Mouse (Mus musculus) ES-Bruce4 (cell line): Measurements from ENCODE around the gene Spata21. TPM values are rescaled to one million over a fixed set of nuclear protein-coding genes. Genes with fewer than 3 reads are reported as not detected.

Experiments used
- H3K27ac ChIP-seq: 2 replicates; pipeline ENCODE4 v1.5.1; 2012; ENCODE audit warnings: low read length, inconsistent platforms; ENCODE audit not compliant: insufficient read depth
- H3K27me3 ChIP-seq: 2 replicates; pipeline ENCODE4 v1.6.1; 2012; ENCODE audit warnings: mild to moderate bottlenecking, low read length, inconsistent platforms; ENCODE audit not compliant: control insufficient read depth, poor library complexity, insufficient read depth, severe bottlenecking
- H3K36me3 ChIP-seq: 2 replicates; pipeline ENCODE4 v1.6.1; 2012; ENCODE audit warnings: inconsistent platforms, mild to moderate bottlenecking, low read length, moderate library complexity; ENCODE audit not compliant: control insufficient read depth, poor library complexity, insufficient read depth, severe bottlenecking
- H3K4me1 ChIP-seq: one replicate; pipeline ENCODE4 v1.8.1; 2011; ENCODE audit warnings: low read length; ENCODE audit not compliant: control insufficient read depth, insufficient read depth
- H3K4me3 ChIP-seq: 2 replicates; pipeline ENCODE4 v1.5.1; 2011; ENCODE audit warnings: low read depth, mild to moderate bottlenecking, low read length
- H3K9ac ChIP-seq: 2 replicates; pipeline ENCODE4 v1.6.1; 2012; ENCODE audit warnings: low read depth, mild to moderate bottlenecking, inconsistent platforms; ENCODE audit not compliant: poor library complexity, severe bottlenecking
- H3K9me3 ChIP-seq: replicated peaks from 2 replicates; pipeline ENCODE4 v1.6.1; 2012; ENCODE audit warnings: mild to moderate bottlenecking, low read length, inconsistent platforms; ENCODE audit not compliant: control insufficient read depth, poor library complexity, insufficient read depth, severe bottlenecking
- CTCF ChIP-seq: IDR thresholded peaks from one replicate; pipeline ENCODE4 v1.8.1; 2011; ENCODE audit warnings: low read depth, low read length
- EP300 ChIP-seq: IDR thresholded peaks from 2 replicates; pipeline ENCODE4 v1.6.1; 2011; ENCODE audit warnings: low read depth, low read length; ENCODE audit not compliant: insufficient read depth
- POLR2A ChIP-seq: IDR thresholded peaks from one replicate; pipeline ENCODE4 v1.8.1; 2011; ENCODE audit warnings: low read length; ENCODE audit not compliant: insufficient read depth
- polyA plus RNA-seq: library from polyadenylated mRNA; stranded (reverse); fragments of >200 nt; gene quantifications from 2 replicates; pipeline ENCODE4 v1.2.4, GENCODE M21; 2011; ENCODE audit warnings: low read depth; ENCODE audit not compliant: missing spikeins, insufficient read depth, insufficient read length

The Spata21 gene
- polyA plus RNA-seq, 1 experiment, result not detected

- Histone ChIP-seq H3K9me3 (no peaks in the 10 kb centered on the region), H3K4me3 (no peak overlapping the region), H3K9ac (no peak overlapping the region), H3K36me3 (peaks cover 8% of the 10 kb centered on the region), H3K27ac (no peak overlapping the region), H3K4me1 (no peaks in the 10 kb centered on the region), H3K27me3 (no peaks in the 10 kb centered on the region)
- TF ChIP-seq POLR2A, result no peak
- TF ChIP-seq CTCF, result no peak
- no peak for TF ChIP-seq EP300
Measured at GRCm38 (mm10) chr4:141068655-141069054, 19.5 kb upstream of the Spata21 start.

- Histone ChIP-seq H3K9me3 (no peaks in the 10 kb centered on the region), H3K4me1 (no peaks in the 10 kb centered on the region), H3K27me3 (no peaks in the 10 kb centered on the region), H3K27ac (no peak overlapping the region), H3K36me3 (peaks cover 8% of the 10 kb centered on the region), H3K4me3 (no peak overlapping the region), H3K9ac (no peak overlapping the region)
- TF ChIP-seq POLR2A (no peak), EP300 (no peak), CTCF (peak; percentile 81)
Measured at GRCm38 (mm10) chr4:141069731-141070130, 18.4 kb upstream of the Spata21 start.

GRCm38 (mm10) chr4:141072502-141072901 lies 15.6 kb upstream of the Spata21 start:
- H3K36me3 ChIP-seq, result peaks cover 5% of the 10 kb centered on the region
- no peak overlapping the region for H3K27ac ChIP-seq
- no peak overlapping the region for H3K4me3 ChIP-seq
- no peak overlapping the region for H3K9ac ChIP-seq
- TF ChIP-seq POLR2A (no peak), CTCF (no peak), EP300 (no peak)
- H3K4me1 ChIP-seq, result no peaks in the 10 kb centered on the region
- H3K9me3 ChIP-seq, result no peaks in the 10 kb centered on the region
- H3K27me3 ChIP-seq, result no peaks in the 10 kb centered on the region

GRCm38 (mm10) chr4:141073661-141074060 lies 14.5 kb upstream of the Spata21 start:
- no peaks in the 10 kb centered on the region for H3K9me3 ChIP-seq
- H3K4me1 ChIP-seq, result no peaks in the 10 kb centered on the region
- H3K9ac ChIP-seq, result no peak overlapping the region
- H3K36me3 ChIP-seq, result peaks cover 2% of the 10 kb centered on the region; the same call in 1 of the 2 replicates
- H3K27ac ChIP-seq, result no peak overlapping the region
- H3K4me3 ChIP-seq, result no peak overlapping the region
- no peaks in the 10 kb centered on the region for H3K27me3 ChIP-seq
- TF ChIP-seq CTCF (no peak), POLR2A (no peak), EP300 (no peak)

GRCm38 (mm10) chr4:141074109-141074508 lies 14.0 kb upstream of the Spata21 start:
- no peak overlapping the region for H3K27ac ChIP-seq
- no peak overlapping the region for H3K9ac ChIP-seq
- no peaks in the 10 kb centered on the region for H3K4me1 ChIP-seq
- H3K27me3 ChIP-seq, result no peaks in the 10 kb centered on the region
- TF ChIP-seq CTCF (no peak), POLR2A (no peak), EP300 (no peak)
- H3K36me3 ChIP-seq, result 0 out of 2 replicates have a peak, but pooled peaks cover under 1% of the 10 kb centered on the region
- no peak overlapping the region for H3K4me3 ChIP-seq
- no peaks in the 10 kb centered on the region for H3K9me3 ChIP-seq

- Histone ChIP-seq H3K27me3 (no peaks in the 10 kb centered on the region), H3K4me3 (peak overlapping the region; percentile 89), H3K9ac (peak overlapping the region; percentile 71), H3K9me3 (no peaks in the 10 kb centered on the region), H3K27ac (no peak overlapping the region), H3K36me3 (no peaks in the 10 kb centered on the region), H3K4me1 (no peaks in the 10 kb centered on the region)
- no peak for TF ChIP-seq CTCF
- no peak for TF ChIP-seq POLR2A
- TF ChIP-seq EP300, result no peak
Measured at GRCm38 (mm10) chr4:141076761-141077506, 11.2 kb upstream of the Spata21 start.
